Mouse (Mus musculus): ENCODE results near the gene Cobll1. TPM values are rescaled to one million over a fixed set of nuclear protein-coding genes. Genes with fewer than 3 reads are reported as not detected.

Cobll1 gene
- 5.6 TPM for total RNA-seq (2023)

GRCm38 (mm10) chr2:65238964-65239570, at the start of gene Cobll1:
Gene Cobll1 (minus strand): TSS chr2:65239403.

Other genes starting within 250 kb of the Cobll1 start
- not detected for gene Grb14, start 214.4 kb downstream of the Cobll1 start, total RNA-seq (2023)
- gene Slc38a11, start 124.6 kb upstream of the Cobll1 start, total RNA-seq (2023), result not detected